Mouse (Mus musculus) kidney, embryonic 14.5 days (tissue): ENCODE data around the gene Rbfox2. TPM values are rescaled to one million over a fixed set of nuclear protein-coding genes. Genes with fewer than 3 reads are reported as not detected.
A peak's percentile ranks its signal among the peaks of the same experiment; 100 is the strongest.
"Not testable (repeated sequence)": the region's sequence is repeated elsewhere in the genome, so short reads cannot be mapped to it uniquely, and the experiment has no call there.

ENCODE experiments used
- ATAC-seq: fragments of 200-750 bp; cut with Nextera tagmentation; 2 replicates; pipeline ENCODE4 v1.8.0; 2017; ENCODE audit warnings: moderate number of reproducible peaks, mild to moderate bottlenecking, moderate TSS enrichment, moderate library complexity; ENCODE audit not compliant: low FRiP score, low TSS enrichment
- H3K27ac ChIP-seq: fragments of 300-500 bp; sonication (generic); 2 replicates; pipeline ENCODE4 v1.5.1; 2014; ENCODE audit warnings: low read depth, mild to moderate bottlenecking, low read length, moderate library complexity, mixed read lengths
- H3K27me3 ChIP-seq: fragments of 300-500 bp; sonication (generic); 2 replicates; pipeline ENCODE4 v1.6.1; 2014; ENCODE audit warnings: mild to moderate bottlenecking, low read length; ENCODE audit not compliant: control insufficient read depth, insufficient read depth
- H3K36me3 ChIP-seq: fragments of 300-500 bp; sonication (generic); 2 replicates; pipeline ENCODE4 v1.6.1; 2014; ENCODE audit warnings: low read length, mixed read lengths; ENCODE audit not compliant: control insufficient read depth, insufficient read depth
- H3K4me1 ChIP-seq: fragments of 300-500 bp; sonication (generic); 2 replicates; pipeline ENCODE4 v1.6.1; 2014; ENCODE audit warnings: low read length, mixed read lengths; ENCODE audit not compliant: control insufficient read depth, insufficient read depth
- H3K4me2 ChIP-seq: fragments of 300-500 bp; sonication (generic); replicated peaks from 2 replicates; pipeline ENCODE4 v1.6.1; 2014; ENCODE audit warnings: low read depth, mild to moderate bottlenecking, low read length
- H3K4me3 ChIP-seq: fragments of 300-500 bp; sonication (generic); 2 replicates; pipeline ENCODE4 v1.5.1; 2014; ENCODE audit warnings: mild to moderate bottlenecking, low read length
- H3K9ac ChIP-seq: fragments of 300-500 bp; sonication (generic); 2 replicates; pipeline ENCODE4 v1.6.1; 2014; ENCODE audit warnings: low read depth, mild to moderate bottlenecking, low read length, moderate library complexity
- H3K9me3 ChIP-seq: fragments of 300-500 bp; sonication (generic); 2 replicates; pipeline ENCODE4 v1.6.1; 2016; ENCODE audit warnings: low read length; ENCODE audit not compliant: control insufficient read depth
- WGBS: fragments of 180-500 bp; shearing (Covaris S2); extraction: QIAGEN DNeasy Blood & Tissue Kit; methylation state at CpG from one replicate; pipeline ENCODE4 v1.1.7; 2014; 5-methylcytosine and 5-hydroxymethylcytosine counted together
- polyA plus RNA-seq: library from polyadenylated mRNA; unstranded; fragments of >200 nt; fragmentation: Nextera tagmentation; extraction: Ambion mirVana; gene quantifications from 2 replicates; pipeline ENCODE4 v1.2.1, GENCODE M21; 2014

Rbfox2 gene
- polyA plus RNA-seq, 1 experiment from 2014 or later, result 64.6 TPM

DNA sequence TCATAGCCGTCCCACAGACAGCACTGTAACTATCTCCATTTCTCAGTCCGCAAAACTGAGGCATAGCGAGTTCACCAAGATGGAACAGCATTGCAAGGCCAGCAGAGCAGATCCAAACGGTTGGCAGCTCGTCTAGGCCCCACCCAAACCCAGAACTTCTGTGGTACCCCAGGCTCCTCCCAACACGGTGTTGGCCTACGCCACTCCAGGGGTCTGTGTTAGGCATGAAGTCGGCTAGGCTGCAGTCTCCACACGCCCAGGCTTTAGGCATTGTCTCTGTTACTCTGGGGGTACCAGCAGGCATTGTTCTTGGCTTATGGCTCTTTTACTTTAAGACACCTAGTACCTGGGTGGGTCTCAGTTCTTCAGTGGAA lies 30.2 kb upstream of the Rbfox2 start:
- no peaks in the 10 kb centered on the region for H3K36me3 ChIP-seq
- H3K4me2 ChIP-seq, result peak overlapping the region; percentile 27; the same call in 1 of the 2 replicates
- no peak overlapping the region; the same call in 1 of the 2 replicates for H3K27ac ChIP-seq
- ATAC-seq, result peak; percentile 28; the same call in 1 of the 2 replicates
- no peak overlapping the region for H3K4me3 ChIP-seq
- 0 out of 2 replicates have a peak overlapping the region, but pooled peaks have one; percentile 18 for H3K9ac ChIP-seq
- H3K27me3 ChIP-seq, result no peaks in the 10 kb centered on the region
- H3K4me1 ChIP-seq, result no peaks in the 10 kb centered on the region
- no peaks in the 10 kb centered on the region for H3K9me3 ChIP-seq
- 50% methylated on average over 9 of the region's 9 CpGs for WGBS

DNA sequence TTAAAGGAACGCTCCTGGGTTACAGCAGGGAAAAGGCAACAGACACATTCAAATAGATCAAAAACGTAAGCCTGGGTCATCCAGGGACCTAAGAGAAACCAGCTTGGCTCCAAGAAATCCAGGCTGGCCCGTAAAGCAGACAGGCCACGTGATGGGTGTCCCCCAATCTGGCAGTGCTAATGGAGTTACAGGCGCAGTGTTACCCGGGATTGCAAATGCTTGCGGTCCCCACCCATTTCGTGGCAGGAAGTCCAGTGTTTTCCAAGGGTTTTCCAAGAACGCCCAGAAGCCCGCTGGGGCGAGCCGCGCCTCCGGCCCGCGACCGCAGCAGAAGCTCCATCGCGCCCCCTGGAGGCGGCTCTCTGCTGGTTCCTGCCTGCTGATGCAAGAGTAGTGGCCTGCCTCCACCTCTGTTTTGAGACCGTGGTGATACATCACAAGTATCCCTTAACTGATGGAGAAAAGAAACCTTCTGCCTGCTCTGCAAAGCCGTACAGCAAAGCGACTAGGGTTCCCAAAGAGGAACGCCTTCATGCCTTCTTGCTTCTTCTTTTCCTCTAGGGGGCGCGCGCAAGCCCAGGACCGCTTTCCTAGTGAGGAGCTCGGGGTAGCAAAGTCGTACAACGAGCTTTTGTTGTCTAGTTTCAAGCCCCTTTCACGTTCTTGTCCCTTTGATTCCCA lies 29.6 kb upstream of the Rbfox2 start:
- ATAC-seq, result peak; percentile 85

DNA sequence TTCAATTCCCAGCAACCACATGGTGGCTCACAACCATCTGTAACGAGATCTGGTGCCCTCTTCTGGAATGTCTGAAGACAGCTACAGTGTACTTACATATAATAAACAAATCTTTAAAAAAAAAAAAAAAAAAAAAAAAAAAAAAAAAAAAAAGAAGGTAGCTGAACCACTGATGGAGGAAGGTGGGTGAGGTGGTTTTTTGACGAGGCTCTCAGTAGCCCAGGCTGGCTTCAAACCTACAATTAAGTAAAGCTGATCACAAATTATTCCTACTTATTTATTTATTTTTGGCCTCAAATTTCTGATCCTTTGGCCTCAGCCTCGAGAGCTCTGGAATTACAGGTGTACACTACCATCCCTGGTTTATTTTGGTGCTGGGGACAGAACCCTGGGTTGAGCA lies 28.4 kb upstream of the Rbfox2 start:
- H3K27ac ChIP-seq, H3K4me2 ChIP-seq, ATAC-seq, H3K9me3 ChIP-seq, H3K4me3 ChIP-seq, H3K27me3 ChIP-seq, H3K9ac ChIP-seq, H3K36me3 ChIP-seq, H3K4me1 ChIP-seq: not testable (repeated sequence)
- 87% methylated on average over 2 of the region's 3 CpGs for WGBS

More for the DNA sequence above, 29.6 kb upstream of the Rbfox2 start:
- Histone ChIP-seq H3K36me3 (no peaks in the 10 kb centered on the region), H3K4me1 (no peaks in the 10 kb centered on the region), H3K9me3 (no peaks in the 10 kb centered on the region), H3K9ac (peak overlapping the region; percentile 35; the same call in 1 of the 2 replicates), H3K4me3 (peak overlapping the region; percentile 7), H3K4me2 (peak overlapping the region; percentile 27), H3K27me3 (no peaks in the 10 kb centered on the region), H3K27ac (peak overlapping the region; percentile 43; the same call in 1 of the 2 replicates)
- 2% methylated on average over 32 of the region's 32 CpGs for whole genome bisulfite sequencing

DNA sequence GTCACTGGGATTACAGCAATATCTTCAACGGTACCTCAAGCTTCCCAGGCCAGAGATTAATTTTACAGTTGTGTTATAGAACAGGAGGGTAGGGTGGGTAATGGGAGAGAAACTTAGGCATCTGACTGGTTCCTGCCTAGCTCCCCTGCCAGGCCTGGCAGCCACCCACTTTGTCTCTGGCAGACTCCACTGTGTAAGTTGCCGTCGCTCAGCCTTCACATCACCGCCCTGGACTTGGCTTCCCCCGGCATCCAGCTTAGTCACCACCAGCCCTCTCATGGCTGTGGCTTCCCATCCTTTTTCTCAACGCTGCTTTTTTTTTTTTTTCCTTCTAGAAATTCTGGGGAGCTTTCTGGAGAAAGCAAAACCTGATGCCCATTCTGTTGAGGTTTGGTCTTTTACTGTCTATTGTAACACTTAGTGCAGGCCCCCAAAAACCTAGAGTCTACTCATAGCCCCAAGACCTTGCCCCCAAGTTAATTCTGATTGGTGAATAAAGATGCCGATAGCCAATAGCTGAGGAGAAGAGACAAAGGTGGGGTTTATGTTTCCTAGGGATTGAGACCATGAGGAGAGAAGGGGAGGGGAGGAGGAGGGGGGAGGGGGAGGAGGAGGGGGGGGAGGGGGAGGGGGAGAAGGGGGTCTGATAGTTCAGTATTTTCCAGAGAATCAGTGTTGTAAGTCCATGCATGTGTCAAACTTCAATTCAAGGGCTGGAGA lies 25.6 kb upstream of the Rbfox2 start:
- no peaks in the 10 kb centered on the region for H3K27me3 ChIP-seq
- H3K4me2 ChIP-seq, result no peak overlapping the region
- no peak overlapping the region for H3K4me3 ChIP-seq
- H3K9me3 ChIP-seq, result no peaks in the 10 kb centered on the region
- WGBS, result 83% methylated on average over 7 of the region's 7 CpGs
- no peaks in the 10 kb centered on the region for H3K36me3 ChIP-seq
- no peak overlapping the region for H3K9ac ChIP-seq
- no peak overlapping the region for H3K27ac ChIP-seq
- no peak for ATAC-seq
- H3K4me1 ChIP-seq, result no peaks in the 10 kb centered on the region

DNA sequence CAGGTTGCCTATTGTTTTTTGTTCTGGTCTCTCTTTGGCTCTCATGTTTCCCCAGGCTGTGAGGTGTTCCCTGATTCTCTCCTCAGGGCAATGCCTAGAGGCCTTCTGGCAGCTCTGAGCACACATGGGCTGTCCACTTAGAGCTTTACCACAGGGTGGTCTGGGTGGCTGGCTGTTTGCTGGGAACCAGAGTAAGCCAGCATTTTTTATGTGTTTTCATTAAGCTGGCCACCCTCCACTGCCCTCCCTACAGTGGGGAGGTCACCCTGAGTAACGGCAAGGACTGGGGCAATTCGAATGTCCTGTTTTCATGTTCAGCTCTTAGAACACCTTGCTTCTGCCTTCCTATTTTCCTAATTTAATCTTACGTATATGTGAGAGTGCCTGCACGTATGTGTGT lies 24.6 kb upstream of the Rbfox2 start:
- H3K4me2 ChIP-seq, result no peak overlapping the region
- no peaks in the 10 kb centered on the region for H3K4me1 ChIP-seq
- no peak overlapping the region; the same call in 1 of the 2 replicates for H3K9ac ChIP-seq
- no peaks in the 10 kb centered on the region for H3K9me3 ChIP-seq
- H3K27ac ChIP-seq, result no peak overlapping the region
- H3K36me3 ChIP-seq, result no peaks in the 10 kb centered on the region
- no peaks in the 10 kb centered on the region for H3K27me3 ChIP-seq
- no peak for ATAC-seq
- no peak overlapping the region for H3K4me3 ChIP-seq
- WGBS, result 58% methylated on average over 4 of the region's 4 CpGs

DNA sequence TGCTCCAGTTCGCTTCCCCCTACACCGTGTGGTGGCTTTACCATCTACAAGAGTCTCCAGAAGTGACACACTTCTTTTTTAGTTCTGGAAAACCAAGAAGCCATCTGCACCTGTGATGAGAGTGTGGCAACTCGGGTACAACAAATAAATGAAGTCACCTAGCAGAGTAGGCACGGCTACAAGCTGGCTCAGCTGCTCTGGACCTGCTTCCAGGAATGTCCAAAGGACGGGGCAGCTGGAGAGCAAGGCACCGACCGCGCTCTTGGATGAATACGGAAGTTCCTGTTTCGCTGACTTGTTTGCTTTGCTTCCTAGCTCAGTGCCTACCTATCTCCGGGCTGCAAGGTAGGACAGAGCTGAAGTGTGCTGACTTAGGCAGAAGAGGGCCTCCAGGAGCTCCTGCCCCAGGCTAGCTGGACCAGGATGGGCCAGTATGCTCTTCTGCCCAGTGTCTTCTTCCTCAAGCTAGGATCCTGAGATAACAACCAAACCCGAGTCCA lies 22.9 kb upstream of the Rbfox2 start:
- Histone ChIP-seq H3K4me3 (no peak overlapping the region), H3K27me3 (no peaks in the 10 kb centered on the region), H3K4me2 (no peak overlapping the region), H3K36me3 (no peaks in the 10 kb centered on the region), H3K4me1 (no peaks in the 10 kb centered on the region), H3K27ac (no peak overlapping the region), H3K9ac (no peak overlapping the region), H3K9me3 (no peaks in the 10 kb centered on the region)
- WGBS, result 78% methylated on average over 12 of the region's 12 CpGs
- no peak for ATAC-seq

DNA sequence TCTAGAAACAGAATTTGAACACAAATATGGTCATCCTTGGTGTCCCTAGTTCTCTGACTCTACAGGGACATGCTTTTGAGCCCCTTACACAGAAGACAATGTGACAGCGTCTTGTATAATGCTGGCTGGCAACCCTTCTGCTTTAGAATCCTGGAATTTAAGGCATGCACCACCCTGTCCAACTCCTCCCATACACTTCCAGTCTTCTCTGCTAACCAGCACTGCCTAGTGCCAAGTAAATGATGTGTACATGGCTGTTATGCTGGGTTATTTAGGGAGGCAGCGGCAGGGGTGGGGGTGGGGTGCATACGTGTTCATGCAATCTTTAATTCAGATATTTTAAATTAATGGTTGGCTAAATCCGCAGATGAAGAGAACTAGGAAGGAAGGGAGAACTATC lies 19.6 kb upstream of the Rbfox2 start:
- H3K36me3 ChIP-seq, result no peaks in the 10 kb centered on the region
- H3K27me3 ChIP-seq, result no peaks in the 10 kb centered on the region
- no peak overlapping the region for H3K27ac ChIP-seq
- no peak overlapping the region for H3K4me3 ChIP-seq
- H3K9ac ChIP-seq, result no peak overlapping the region
- 90% methylated on average over 4 of the region's 4 CpGs for WGBS
- no peaks in the 10 kb centered on the region for H3K9me3 ChIP-seq
- H3K4me2 ChIP-seq, result no peak overlapping the region
- no peaks in the 10 kb centered on the region for H3K4me1 ChIP-seq
- no peak for ATAC-seq

DNA sequence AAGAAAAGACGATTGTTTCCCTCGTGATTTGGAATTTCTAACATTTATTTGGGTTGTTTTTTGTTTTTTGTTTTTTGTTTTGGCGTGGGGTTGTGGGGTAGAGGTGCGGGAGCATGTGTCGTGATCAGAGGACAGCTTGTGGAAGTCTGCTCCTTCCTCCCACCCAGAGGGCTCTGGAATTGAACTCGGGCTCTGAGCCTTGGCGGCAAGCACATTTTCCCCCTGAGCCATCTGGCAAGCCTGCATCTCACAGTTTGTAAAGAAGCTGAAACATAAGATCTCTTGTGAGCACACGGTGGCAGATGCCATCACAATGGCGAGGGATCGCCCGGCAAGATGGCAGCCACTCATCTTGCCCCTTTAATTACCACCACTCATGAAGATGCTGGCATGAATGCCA lies 17.6 kb upstream of the Rbfox2 start:
- Histone ChIP-seq H3K36me3 (no peaks in the 10 kb centered on the region), H3K9ac (no peak overlapping the region), H3K4me3 (no peak overlapping the region), H3K27ac (no peak overlapping the region), H3K4me1 (no peaks in the 10 kb centered on the region), H3K27me3 (no peaks in the 10 kb centered on the region), H3K4me2 (no peak overlapping the region), H3K9me3 (no peaks in the 10 kb centered on the region)
- ATAC-seq, result no peak
- WGBS, result 87% methylated on average over 11 of the region's 11 CpGs

DNA sequence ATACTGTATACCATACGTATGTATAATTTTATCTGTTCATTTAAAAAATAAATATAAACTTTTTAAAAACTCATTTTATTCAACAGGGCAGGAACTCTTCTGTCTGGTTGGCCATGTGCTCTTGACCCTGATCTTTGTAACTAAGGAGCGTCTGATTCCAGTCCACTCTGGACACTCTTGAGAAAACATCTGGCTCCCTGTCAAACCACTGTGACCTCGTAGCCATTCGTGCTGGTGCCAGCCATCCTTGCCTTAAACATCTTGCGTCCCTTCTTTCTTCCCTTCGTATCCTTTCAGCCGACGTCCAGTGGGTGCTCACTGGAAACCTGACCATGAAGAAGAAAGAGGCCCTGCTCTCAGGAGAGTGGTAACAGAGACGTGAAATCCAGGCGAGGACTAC lies 16.4 kb upstream of the Rbfox2 start:
- no peak for ATAC-seq
- no peaks in the 10 kb centered on the region for H3K4me1 ChIP-seq
- no peak overlapping the region for H3K27ac ChIP-seq

More for the DNA sequence above, 16.4 kb upstream of the Rbfox2 start:
- 78% methylated on average over 10 of the region's 10 CpGs for WGBS
- Histone ChIP-seq H3K4me2 (no peak overlapping the region), H3K4me3 (no peak overlapping the region), H3K36me3 (no peaks in the 10 kb centered on the region), H3K9me3 (no peaks in the 10 kb centered on the region), H3K9ac (no peak overlapping the region), H3K27me3 (no peaks in the 10 kb centered on the region)
